Mouse (Mus musculus): Measurements from ENCODE around the gene Add1. TPM values are rescaled to one million over a fixed set of nuclear protein-coding genes. Genes with fewer than 3 reads are reported as not detected.

Gene Add1
- polyA plus RNA-seq (2011; ENCODE audit: insufficient read length, low read depth, missing spikeins) = 189 and 191 TPM in 2 replicates

DNA sequence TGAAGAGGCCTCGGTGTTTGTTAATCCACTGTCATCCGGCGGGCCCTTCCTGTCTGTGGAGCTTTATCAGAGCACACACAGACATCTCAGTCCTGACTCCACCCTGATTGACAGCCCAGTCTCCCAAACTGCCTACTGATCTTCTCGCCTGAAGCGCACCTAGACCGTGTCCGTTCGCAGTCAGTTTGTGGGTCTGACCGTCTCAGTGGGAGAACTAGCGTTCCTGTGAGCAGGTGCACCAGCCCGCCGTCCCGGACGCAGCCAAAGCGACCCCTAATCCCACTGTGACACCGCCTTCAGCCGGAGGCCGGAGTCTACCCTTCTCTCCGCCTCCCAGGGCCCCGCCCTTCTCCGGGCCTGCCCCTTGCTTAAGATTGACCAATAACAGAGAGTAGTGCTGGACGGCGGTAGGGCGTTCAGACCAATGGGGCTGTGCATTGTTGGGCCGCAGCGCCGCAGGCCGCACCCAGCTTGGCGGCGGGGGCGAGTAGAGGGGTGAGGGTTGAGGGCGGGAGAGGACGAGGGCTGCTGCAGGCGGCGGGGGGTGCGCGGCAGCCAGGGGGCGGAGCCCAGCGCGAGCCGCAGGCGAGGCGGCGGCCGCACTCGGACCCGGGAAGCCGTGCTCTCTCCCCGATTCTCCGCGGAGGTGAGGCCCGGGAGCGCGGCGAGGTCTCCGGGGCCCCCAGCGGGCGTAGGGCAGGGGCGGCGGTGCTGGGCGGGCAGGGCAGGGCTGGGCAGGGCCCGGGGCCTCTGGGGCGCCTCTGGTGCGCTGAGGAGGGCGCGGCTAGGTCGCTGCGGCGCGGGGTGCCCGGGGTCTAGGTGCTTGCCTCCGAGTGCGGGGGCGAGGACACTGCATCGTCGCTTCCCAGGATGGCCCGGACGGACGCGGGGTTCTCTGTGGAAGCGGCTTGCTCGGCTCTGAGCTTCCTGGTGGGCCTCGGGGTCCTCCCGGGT is at the start of gene Add1:
Add1 (plus strand) TSS at position 397 of the 954 bp plus-strand sequence.
- TF ChIP-seq CTCF (IDR thresholded peaks at IDR 0.05; ENCODE audit: borderline replicate concordance, insufficient read depth, low read length) (no peak), POLR2A (IDR thresholded peaks at IDR 0.05; ENCODE audit: low read depth, low read length) (peak; percentile 98)
- Histone ChIP-seq H3K4me3 (ENCODE audit: insufficient read depth, low read length) (peak within 1 kb of the TSS; percentile 99), H3K4me1 (ENCODE audit: control insufficient read depth, insufficient read depth, low read length) (peaks cover 2% of the 10 kb centered on the region; the same call in 1 of the 2 replicates), H3K27ac (ENCODE audit: insufficient read depth, low read length) (peak within 1 kb of the TSS; percentile 74)

DNA sequence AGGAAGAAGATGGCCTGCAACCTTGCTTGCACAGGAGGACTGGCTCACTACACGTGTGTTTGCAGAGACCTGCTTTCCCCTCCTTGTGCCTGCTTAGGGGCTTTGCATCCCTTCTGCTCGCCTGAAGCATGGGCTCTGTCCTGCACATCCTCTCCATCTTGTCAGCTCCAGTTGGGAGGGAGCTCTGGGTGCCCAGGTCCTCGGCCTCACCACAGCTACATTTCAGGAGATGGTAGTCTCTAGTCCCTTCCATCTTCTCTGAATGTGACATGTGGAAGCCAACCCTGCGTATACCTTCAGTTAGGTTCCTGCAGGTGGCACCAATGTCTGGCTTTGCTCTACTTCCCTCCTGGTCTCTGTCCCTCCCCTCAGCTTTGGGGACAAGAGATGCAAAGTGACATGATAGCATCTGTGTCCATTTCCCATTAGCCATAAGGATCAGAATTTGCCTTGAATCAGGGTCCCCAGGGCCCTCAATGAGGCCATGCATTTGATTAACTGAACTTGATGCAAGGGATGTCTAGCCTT is 49.4 kb upstream of the Add1 start:
- TF ChIP-seq POLR2A (IDR thresholded peaks at IDR 0.05; ENCODE audit: low read depth, low read length) (no peak), CTCF (IDR thresholded peaks at IDR 0.05; ENCODE audit: borderline replicate concordance, insufficient read depth, low read length) (no peak)
- no peak overlapping the region for H3K27ac ChIP-seq (ENCODE audit: insufficient read depth, low read length)

DNA sequence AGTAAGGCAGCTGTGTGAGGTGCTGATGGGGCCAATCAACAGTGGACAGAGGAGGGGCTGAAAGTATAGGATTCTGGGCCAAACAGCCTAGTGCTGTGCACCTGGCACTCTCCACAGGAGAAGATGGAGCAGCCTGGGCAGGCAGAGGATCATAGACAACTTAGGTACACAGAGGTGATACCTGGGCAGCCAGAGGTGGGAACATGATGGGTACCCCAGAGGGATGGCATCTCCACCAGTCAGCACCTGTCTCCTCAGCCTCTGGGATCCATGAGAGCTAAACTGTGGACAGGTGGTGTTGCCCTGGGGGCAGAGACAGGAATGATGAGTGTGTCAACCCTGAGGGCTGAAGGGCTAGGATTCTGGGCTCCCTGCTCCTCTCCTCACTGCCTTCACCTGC is 49.0 kb upstream of the Add1 start:
- H3K4me3 ChIP-seq (ENCODE audit: insufficient read depth, low read length) = no peak overlapping the region
- no peak overlapping the region for H3K27ac ChIP-seq (ENCODE audit: insufficient read depth, low read length)
- H3K4me1 ChIP-seq (ENCODE audit: control insufficient read depth, insufficient read depth, low read length) = no peaks in the 10 kb centered on the region
- TF ChIP-seq POLR2A (IDR thresholded peaks at IDR 0.05; ENCODE audit: low read depth, low read length) = no peak
- TF ChIP-seq CTCF (IDR thresholded peaks at IDR 0.05; ENCODE audit: borderline replicate concordance, insufficient read depth, low read length) = no peak

More for the DNA sequence above, 49.4 kb upstream of the Add1 start:
- Histone ChIP-seq H3K4me3 (ENCODE audit: insufficient read depth, low read length) (no peak overlapping the region), H3K4me1 (ENCODE audit: control insufficient read depth, insufficient read depth, low read length) (no peaks in the 10 kb centered on the region)

DNA sequence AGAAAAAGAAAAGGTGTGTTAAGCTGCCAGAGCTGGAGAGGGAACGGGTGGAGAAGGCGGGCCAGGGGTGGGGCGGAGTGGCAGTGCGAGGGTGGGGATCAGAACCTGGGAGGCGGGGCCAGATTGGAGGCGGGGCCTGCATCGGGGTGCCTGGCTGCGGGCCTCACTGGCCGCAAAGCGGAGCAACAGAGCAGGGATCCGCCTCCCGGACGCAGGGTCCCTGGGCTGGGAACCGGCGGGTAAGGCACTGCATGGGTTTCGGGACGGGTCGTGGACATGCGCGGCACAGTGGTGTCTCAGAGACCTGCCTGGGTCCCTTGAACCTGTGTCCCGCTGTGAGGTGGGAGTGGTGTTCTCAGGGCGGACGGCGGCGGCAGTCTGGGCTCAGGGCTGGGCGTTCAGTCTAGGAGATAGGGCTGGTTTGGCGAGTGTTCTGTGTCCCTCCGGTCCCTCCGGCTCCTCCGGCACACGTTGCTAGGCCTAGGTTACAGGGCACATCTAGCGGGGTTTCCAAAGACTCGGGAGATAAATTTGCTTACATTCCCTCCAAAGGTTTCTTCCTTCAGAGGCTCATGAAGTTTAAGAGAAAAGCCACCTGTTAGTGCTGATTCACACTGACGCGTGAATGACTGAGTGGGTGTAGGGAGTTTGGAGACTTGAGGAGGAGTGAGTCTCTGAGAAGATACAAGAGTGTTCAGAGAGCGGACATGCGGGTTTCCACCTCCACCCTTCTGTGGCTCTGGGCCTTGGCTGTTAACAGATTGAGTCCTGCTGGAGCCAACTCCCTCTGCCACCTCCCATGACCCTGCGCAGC is 47.6 kb upstream of the Add1 start, which contains the start of gene Sh3bp2:
Sh3bp2 (plus strand) TSS at position 176 of the 814 bp plus-strand sequence.
- Histone ChIP-seq H3K4me3 (ENCODE audit: insufficient read depth, low read length) (peak within 1 kb of the TSS; percentile 50), H3K27ac (ENCODE audit: insufficient read depth, low read length) (no peak within 1 kb of the TSS), H3K4me1 (ENCODE audit: control insufficient read depth, insufficient read depth, low read length) (no peaks in the 10 kb centered on the region)
- peak; percentile 78 for TF ChIP-seq POLR2A (IDR thresholded peaks at IDR 0.05; ENCODE audit: low read depth, low read length)
- TF ChIP-seq CTCF (IDR thresholded peaks at IDR 0.05; ENCODE audit: borderline replicate concordance, insufficient read depth, low read length) = no peak

DNA sequence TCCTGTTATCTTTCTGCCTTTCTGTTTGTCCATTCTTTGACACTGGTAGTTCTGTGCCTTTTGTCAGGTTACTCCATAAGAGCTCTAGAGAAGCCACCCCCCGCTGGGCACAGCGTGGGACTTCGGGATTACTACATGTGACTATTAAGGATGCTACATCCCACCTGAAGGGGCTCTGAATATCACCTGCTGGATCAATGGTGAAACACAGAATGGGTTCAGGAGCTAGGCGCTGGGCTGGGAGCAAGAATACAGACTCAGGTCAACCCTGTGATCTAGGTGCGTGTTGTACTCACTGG is 47.0 kb upstream of the Add1 start:
- Histone ChIP-seq H3K4me1 (ENCODE audit: control insufficient read depth, insufficient read depth, low read length) (no peaks in the 10 kb centered on the region), H3K4me3 (ENCODE audit: insufficient read depth, low read length) (peak overlapping the region; percentile 50), H3K27ac (ENCODE audit: insufficient read depth, low read length) (no peak overlapping the region)
- TF ChIP-seq POLR2A (IDR thresholded peaks at IDR 0.05; ENCODE audit: low read depth, low read length) (no peak), CTCF (IDR thresholded peaks at IDR 0.05; ENCODE audit: borderline replicate concordance, insufficient read depth, low read length) (no peak)

DNA sequence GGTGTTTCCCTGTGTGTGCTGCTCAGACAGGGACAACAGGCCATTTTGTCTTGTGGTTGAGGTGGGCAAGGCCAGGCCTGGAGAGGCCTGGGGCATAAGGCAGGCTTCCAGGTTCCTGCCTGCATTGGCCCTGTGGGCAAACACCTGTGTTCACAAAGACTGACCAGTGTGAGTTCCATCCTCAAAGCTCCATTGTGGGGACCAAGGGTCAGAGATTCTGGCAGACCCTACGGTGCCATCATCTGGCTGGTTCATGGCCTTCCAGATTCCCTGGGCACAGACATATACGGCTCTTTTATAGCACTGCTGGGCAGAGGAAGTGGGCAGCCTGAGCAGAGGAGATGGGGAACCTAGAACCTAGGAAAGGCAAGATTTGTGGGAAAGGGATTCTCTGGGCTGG is 46.1 kb upstream of the Add1 start:
- no peaks in the 10 kb centered on the region for H3K4me1 ChIP-seq (ENCODE audit: control insufficient read depth, insufficient read depth, low read length)
- H3K4me3 ChIP-seq (ENCODE audit: insufficient read depth, low read length) = no peak overlapping the region
- TF ChIP-seq POLR2A (IDR thresholded peaks at IDR 0.05; ENCODE audit: low read depth, low read length) = no peak
- no peak for TF ChIP-seq CTCF (IDR thresholded peaks at IDR 0.05; ENCODE audit: borderline replicate concordance, insufficient read depth, low read length)
- H3K27ac ChIP-seq (ENCODE audit: insufficient read depth, low read length) = no peak overlapping the region

DNA sequence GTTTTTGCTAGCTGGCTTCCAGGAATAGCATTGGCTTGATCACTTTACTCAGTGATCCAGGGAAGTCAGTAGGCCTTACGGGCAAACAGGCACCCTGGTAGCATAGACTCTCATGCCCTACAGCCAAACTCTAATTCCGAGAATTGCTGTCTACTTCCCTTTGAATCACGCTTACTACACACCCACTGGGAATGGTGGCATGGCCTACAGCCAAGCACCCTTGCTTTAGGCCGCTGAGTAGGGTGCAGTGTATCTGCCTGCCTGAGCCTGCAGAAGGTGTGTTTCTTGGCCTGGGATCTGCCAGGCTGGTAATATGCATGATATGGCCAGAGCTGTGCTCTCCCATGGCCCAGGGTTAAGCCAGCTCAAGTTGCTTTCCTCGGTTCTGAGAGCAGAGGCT is 44.7 kb upstream of the Add1 start:
- TF ChIP-seq POLR2A (IDR thresholded peaks at IDR 0.05; ENCODE audit: low read depth, low read length) = no peak
- TF ChIP-seq CTCF (IDR thresholded peaks at IDR 0.05; ENCODE audit: borderline replicate concordance, insufficient read depth, low read length) = no peak
- Histone ChIP-seq H3K4me3 (ENCODE audit: insufficient read depth, low read length) (no peak overlapping the region), H3K4me1 (ENCODE audit: control insufficient read depth, insufficient read depth, low read length) (no peaks in the 10 kb centered on the region), H3K27ac (ENCODE audit: insufficient read depth, low read length) (no peak overlapping the region)

DNA sequence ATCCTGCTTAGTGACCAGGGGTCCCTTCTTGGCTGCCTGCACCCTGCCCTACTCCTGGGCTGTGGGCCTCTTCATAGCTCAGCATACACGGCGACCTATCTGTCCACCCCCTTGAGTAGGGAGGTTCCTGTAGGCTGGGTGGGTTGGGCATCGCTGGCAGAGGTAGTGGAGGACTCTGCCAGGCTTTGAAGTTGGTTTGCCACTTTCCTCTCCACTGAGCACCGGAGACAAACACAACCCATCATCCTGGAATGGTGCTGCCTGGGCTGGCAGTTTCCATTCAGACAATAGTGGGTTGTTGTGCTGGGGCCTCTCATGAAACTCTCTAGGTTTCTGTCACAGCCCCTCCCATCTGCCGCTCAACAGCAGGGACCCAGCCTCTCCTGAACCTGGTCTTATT is 43.3 kb upstream of the Add1 start:
- Histone ChIP-seq H3K4me3 (ENCODE audit: insufficient read depth, low read length) (no peak overlapping the region), H3K27ac (ENCODE audit: insufficient read depth, low read length) (no peak overlapping the region), H3K4me1 (ENCODE audit: control insufficient read depth, insufficient read depth, low read length) (no peaks in the 10 kb centered on the region)
- no peak for TF ChIP-seq POLR2A (IDR thresholded peaks at IDR 0.05; ENCODE audit: low read depth, low read length)
- no peak for TF ChIP-seq CTCF (IDR thresholded peaks at IDR 0.05; ENCODE audit: borderline replicate concordance, insufficient read depth, low read length)

DNA sequence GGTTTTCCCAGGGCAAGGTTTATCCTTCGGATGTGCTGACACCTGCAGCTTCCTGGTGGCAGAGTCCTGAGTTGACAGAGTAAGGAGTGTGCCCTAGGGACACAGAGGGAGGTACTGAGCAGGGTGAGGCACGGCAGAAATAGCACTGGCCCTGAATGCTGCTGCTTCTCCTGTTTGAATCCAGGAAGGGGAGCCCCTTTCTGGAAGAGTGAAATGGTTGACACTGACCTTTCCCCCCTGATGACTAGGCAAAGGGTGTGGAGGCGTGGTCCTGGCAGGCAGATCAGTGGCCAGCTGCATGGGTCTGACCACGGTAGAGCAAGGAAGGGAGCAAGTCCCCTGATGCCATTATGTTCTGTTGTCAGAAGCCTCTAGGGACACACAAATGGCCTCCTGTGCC is 42.8 kb upstream of the Add1 start:
- Histone ChIP-seq H3K4me3 (ENCODE audit: insufficient read depth, low read length) (no peak overlapping the region), H3K4me1 (ENCODE audit: control insufficient read depth, insufficient read depth, low read length) (no peaks in the 10 kb centered on the region), H3K27ac (ENCODE audit: insufficient read depth, low read length) (no peak overlapping the region)
- TF ChIP-seq CTCF (IDR thresholded peaks at IDR 0.05; ENCODE audit: borderline replicate concordance, insufficient read depth, low read length) = no peak
- no peak for TF ChIP-seq POLR2A (IDR thresholded peaks at IDR 0.05; ENCODE audit: low read depth, low read length)

Data from embryonic fibroblast, embryonic 13.5 days (primary cell).